Mouse (Mus musculus) splenic B cell, adult 2 months (primary cell): Measurements from ENCODE around the gene Tef.

Experiments used
- DNase-seq: peaks from one replicate; pipeline ENCODE4 v3.0.0-alpha.2; 2011; ENCODE audit warnings: low read depth, low spot score
- H3K27me3 ChIP-seq: 2 replicates; pipeline ENCODE4 v1.6.1; 2012; ENCODE audit warnings: mild to moderate bottlenecking, low read length, moderate library complexity, mixed read lengths; ENCODE audit not compliant: control insufficient read depth, poor library complexity, insufficient read depth, severe bottlenecking
- H3K36me3 ChIP-seq: 2 replicates; pipeline ENCODE4 v1.6.1; 2012; ENCODE audit warnings: mild to moderate bottlenecking, low read length, moderate library complexity, mixed read lengths; ENCODE audit not compliant: control insufficient read depth, poor library complexity, insufficient read depth, severe bottlenecking

Gene Tef

GRCm38 (mm10) chr15:81806621-81807404 is 4.6 kb downstream of the Tef start:
- DNase-seq = no peak
- Histone ChIP-seq H3K27me3 (no peaks in the 10 kb centered on the region), H3K36me3 (no peaks in the 10 kb centered on the region)

- H3K27me3 ChIP-seq = no peaks in the 10 kb centered on the region
- no peak for DNase-seq
- H3K36me3 ChIP-seq = no peaks in the 10 kb centered on the region
Measured at GRCm38 (mm10) chr15:81808799-81809198, 6.6 kb downstream of the Tef start.

DNA sequence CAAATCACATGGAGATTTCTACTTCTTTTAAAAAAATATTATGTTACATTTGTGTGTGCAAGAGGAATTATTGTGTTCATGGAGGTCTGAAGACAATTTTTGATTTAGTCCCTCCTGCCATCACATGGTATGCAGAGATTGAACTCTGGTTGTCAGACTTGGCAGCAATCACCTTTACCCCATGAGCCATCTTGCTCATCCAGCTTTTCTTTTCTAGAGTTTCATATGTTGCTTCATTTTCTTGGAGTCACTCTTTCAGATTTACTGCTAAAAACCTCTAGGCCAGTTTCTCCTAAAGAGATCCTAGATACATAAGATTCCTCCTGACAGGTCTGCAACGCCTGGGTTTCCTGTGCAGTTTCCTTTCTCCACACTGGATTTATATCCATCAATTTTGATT is 7.3 kb downstream of the Tef start:
- H3K27me3 ChIP-seq = no peaks in the 10 kb centered on the region
- DNase-seq = no peak

DNA sequence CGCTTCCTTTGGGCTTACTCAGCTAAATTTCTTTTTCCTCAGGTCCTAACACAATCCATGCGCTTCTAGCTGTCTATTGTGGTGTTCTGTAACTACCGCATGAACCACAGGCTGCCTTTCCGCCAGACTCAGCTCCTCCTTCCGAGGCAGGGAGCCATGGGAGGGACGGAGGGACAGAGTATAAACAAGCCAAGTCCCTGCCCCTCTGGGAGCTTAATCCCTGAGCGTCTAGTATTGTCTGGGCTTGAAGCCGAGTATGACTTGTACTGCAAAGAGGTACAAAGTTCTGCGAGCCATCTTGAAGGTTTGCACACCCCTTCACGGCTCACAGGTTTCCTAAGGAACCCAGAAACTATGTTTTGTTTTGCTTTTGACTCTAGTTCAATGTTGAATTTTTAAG is 7.9 kb downstream of the Tef start:
- Histone ChIP-seq H3K27me3 (no peaks in the 10 kb centered on the region), H3K36me3 (no peaks in the 10 kb centered on the region)
- peak; percentile 56 for DNase-seq

More for the DNA sequence above, 7.3 kb downstream of the Tef start:
- H3K36me3 ChIP-seq = no peaks in the 10 kb centered on the region

GRCm38 (mm10) chr15:81810671-81811598 is 8.7 kb downstream of the Tef start:
- peak; percentile 99 for DNase-seq
- Histone ChIP-seq H3K27me3 (no peaks in the 10 kb centered on the region), H3K36me3 (no peaks in the 10 kb centered on the region)

DNA sequence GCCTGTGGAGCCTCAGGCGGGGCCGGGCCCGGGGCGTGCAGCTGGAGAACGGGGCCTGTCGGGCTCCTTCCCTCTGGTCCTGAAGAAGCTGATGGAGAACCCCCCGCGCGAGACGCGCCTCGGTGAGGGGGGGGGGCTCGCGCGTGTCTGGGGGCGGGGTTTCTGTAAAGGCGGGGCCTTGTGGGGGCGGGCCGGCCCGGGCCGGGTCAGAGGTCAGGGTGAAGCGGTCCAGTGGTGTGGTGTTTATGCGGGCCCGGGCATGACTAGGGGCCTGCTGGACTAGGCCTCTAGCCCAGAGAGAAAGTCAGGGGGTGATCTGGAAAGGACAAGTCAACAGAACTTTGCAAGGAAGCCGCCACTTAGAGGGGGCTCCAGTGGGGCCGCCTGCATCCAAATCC is 9.4 kb downstream of the Tef start:
- Histone ChIP-seq H3K27me3 (no peaks in the 10 kb centered on the region), H3K36me3 (no peaks in the 10 kb centered on the region; the same call in 1 of the 2 replicates)
- DNase-seq = no peak

DNA sequence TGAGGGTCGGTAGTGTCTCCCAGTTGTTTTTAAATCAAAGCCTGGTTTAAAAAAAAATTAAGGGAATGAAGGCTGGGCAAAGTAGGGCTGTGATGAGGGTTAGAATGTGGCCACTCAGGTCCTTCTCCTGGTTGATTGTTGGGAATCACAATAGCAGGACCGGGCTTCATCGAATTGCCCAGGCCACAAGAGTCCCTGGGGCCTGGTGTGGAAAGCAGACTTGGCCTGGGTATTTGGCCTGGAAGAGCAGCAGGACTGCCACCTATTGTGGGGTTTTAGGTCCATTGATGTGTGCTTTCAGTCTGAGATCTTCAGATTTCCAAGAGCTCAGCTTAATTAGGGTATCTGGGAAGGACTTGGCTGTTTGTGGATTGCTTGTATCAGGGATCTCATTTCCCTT is 10.1 kb downstream of the Tef start:
- Histone ChIP-seq H3K36me3 (no peaks in the 10 kb centered on the region; the same call in 1 of the 2 replicates), H3K27me3 (no peaks in the 10 kb centered on the region)
- no peak for DNase-seq

- Histone ChIP-seq H3K27me3 (no peaks in the 10 kb centered on the region), H3K36me3 (no peaks in the 10 kb centered on the region; the same call in 1 of the 2 replicates)
- DNase-seq = no peak
Measured at GRCm38 (mm10) chr15:81812696-81813631, 10.7 kb downstream of the Tef start.

DNA sequence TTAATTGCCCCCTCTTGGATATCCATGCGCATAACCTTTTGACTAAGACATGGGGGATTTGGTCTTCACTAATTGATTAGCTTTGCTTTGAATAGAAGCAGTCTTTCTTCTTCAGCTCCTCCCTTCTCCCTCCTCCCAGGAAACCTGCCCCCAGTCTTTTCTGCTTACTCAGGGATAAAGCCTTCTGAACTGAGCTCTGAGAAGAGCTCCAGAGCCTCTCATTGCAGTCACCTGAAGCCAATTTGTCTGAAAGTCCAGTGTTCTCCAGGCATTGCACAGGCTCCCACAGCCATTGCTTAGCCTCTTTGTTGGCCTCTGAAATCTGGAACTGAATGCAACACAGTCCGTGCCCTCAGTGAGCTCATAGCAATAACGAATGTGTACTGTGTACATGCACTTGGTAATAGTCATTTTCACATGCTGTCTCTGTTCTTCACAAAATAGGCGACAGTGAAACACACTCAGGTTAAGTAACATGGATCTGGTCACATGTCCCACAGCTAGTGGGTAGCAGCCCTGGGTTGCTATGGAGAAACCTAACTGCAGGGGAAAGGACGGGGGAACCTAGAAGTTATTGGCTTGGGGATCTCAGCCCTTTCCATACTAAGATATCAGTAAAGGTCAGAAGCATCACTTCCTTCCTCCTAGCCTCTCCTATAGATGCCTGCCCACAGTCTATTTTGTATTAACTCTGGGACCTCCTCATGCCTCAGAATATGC is 11.9 kb downstream of the Tef start:
- no peaks in the 10 kb centered on the region; the same call in 1 of the 2 replicates for H3K36me3 ChIP-seq
- DNase-seq = no peak
- H3K27me3 ChIP-seq = no peaks in the 10 kb centered on the region

DNA sequence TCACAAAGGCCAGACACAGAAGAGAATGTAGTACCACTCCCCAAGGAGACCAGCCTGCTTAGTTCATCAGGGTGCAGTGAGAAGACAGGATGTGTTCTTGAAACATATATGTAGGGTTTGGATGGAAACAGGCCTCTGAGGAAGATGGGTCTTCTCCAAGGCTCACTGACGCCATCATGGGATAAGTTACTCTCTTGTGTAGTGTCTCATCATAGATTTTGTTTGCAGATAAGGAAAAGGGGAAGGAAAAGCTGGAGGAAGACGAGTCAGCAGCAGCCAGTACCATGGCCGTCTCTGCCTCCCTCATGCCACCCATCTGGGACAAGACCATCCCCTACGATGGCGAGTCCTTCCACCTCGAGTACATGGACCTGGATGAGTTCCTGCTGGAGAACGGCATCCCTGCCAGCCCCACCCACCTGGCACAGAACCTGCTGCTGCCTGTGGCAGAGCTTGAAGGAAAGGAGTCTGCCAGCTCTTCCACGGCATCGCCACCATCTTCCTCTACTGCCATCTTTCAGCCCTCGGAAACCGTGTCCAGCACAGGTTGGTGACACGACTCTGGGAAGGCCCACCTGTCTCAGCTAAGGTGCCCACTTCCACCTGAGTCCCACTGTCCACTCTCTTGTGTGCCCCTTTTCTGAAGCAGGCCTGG is 12.6 kb downstream of the Tef start:
- DNase-seq = no peak
- Histone ChIP-seq H3K27me3 (no peaks in the 10 kb centered on the region), H3K36me3 (no peaks in the 10 kb centered on the region; the same call in 1 of the 2 replicates)

- H3K27me3 ChIP-seq = no peaks in the 10 kb centered on the region
- H3K36me3 ChIP-seq = peaks cover 3% of the 10 kb centered on the region; the same call in 1 of the 2 replicates
- DNase-seq = no peak
Measured at GRCm38 (mm10) chr15:81818404-81818803, 16.2 kb downstream of the Tef start.

DNA sequence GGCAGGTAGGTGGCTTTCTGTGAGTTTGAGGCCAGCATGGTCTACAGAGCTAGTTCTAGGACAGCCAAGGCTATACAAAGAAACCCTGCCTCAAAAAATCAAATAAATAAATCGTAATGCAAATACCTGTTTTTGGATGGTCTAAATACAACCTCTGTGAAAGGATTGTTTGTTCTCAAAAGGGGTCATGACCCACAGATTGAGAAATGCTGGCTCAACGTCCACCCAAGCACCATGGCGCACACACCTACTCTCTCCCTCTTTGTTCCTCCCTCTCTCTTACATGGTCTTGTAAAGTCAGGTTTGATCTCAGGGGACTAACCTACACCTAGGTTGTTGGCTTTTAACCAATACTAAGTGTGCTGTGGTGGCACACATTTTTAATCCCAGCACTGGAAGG is 20.4 kb downstream of the Tef start:
- Histone ChIP-seq H3K36me3 (0 out of 2 replicates have a peak, but pooled peaks cover 9% of the 10 kb centered on the region), H3K27me3 (no peaks in the 10 kb centered on the region)
- no peak for DNase-seq

DNA sequence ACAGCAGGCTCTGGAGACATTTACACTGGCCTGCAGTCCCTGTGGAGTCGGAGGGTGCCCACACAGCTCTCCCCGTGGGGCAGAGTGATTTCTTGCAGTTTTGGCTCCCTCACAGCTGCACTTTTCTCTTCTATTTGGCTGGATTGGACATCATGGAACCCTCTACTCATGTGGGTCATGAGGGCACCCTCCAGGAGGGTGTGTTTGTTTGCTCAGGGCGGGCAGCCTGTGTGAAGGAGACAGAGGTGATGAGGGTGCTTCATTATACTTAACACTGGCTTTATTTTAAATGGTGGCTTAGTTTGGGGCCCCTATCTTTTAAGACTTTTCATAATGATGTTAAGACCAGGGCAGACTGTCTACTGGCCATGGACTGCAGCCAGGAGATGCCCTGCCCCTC is 22.6 kb downstream of the Tef start:
- Histone ChIP-seq H3K36me3 (0 out of 2 replicates have a peak, but pooled peaks cover 11% of the 10 kb centered on the region), H3K27me3 (no peaks in the 10 kb centered on the region; the same call in 1 of the 2 replicates)
- no peak for DNase-seq
